Mouse (Mus musculus) thymus, adult 2 months (tissue): ENCODE data around the gene Defb18. TPM values are rescaled to one million over a fixed set of nuclear protein-coding genes. Genes with fewer than 3 reads are reported as not detected.
"Not testable (repeated sequence)": the region's sequence is repeated elsewhere in the genome, so short reads cannot be mapped to it uniquely, and the experiment has no call there.

ENCODE experiments used
- DNase-seq: peaks from one replicate; pipeline ENCODE4 v3.0.0; 2021
- H3K27ac ChIP-seq: fragments of 200-500 bp; 2 replicates; pipeline ENCODE4 v1.5.1; 2012; ENCODE audit warnings: low read length, control low read depth; ENCODE audit not compliant: control insufficient read depth, insufficient read depth
- H3K27me3 ChIP-seq: fragments of 200-500 bp; 2 replicates; pipeline ENCODE4 v1.6.1; 2012; ENCODE audit warnings: mild to moderate bottlenecking, low read length, moderate library complexity, mixed read lengths; ENCODE audit not compliant: control insufficient read depth, insufficient read depth
- H3K36me3 ChIP-seq: fragments of 200-500 bp; 2 replicates; pipeline ENCODE4 v1.6.1; 2012; ENCODE audit warnings: mild to moderate bottlenecking, low read length, moderate library complexity; ENCODE audit not compliant: control insufficient read depth, insufficient read depth
- H3K4me1 ChIP-seq: fragments of 200-500 bp; replicated peaks from 2 replicates; pipeline ENCODE4 v1.6.1; 2012; ENCODE audit warnings: low read length; ENCODE audit not compliant: control insufficient read depth, insufficient read depth
- H3K4me3 ChIP-seq: fragments of 200-500 bp; 2 replicates; pipeline ENCODE4 v1.5.1; 2012; ENCODE audit warnings: mild to moderate bottlenecking, low read length, control low read depth, moderate library complexity; ENCODE audit not compliant: control insufficient read depth, insufficient read depth
- CTCF ChIP-seq: fragments of 200-500 bp; IDR thresholded peaks from 2 replicates; pipeline ENCODE4 v1.5.1; 2012; ENCODE audit warnings: mild to moderate bottlenecking, control low read depth, low read length, moderate library complexity, borderline replicate concordance; ENCODE audit not compliant: control insufficient read depth, poor library complexity, insufficient read depth; ENCODE audit errors: extremely low read depth
- POLR2A ChIP-seq: fragments of 200-500 bp; IDR thresholded peaks from 2 replicates; pipeline ENCODE4 v1.6.1; 2012; ENCODE audit warnings: mild to moderate bottlenecking, low read length, control low read depth, moderate library complexity; ENCODE audit not compliant: control insufficient read depth, poor library complexity, insufficient read depth; ENCODE audit errors: extremely low read depth
- WGBS: fragments of 180-500 bp; shearing (Covaris S2); methylation state at CpG from one replicate; pipeline ENCODE4 v1.1.7; 2018; 5-methylcytosine and 5-hydroxymethylcytosine counted together
- polyA plus RNA-seq: library from polyadenylated mRNA; depleted of rRNA; stranded (reverse); fragments of >200 nt; gene quantifications from 2 replicates; pipeline ENCODE4 v1.2.3, GENCODE M21; 2012; rRNA removed

The Defb18 gene
- polyA plus RNA-seq, result not detected in 2 replicates

DNA sequence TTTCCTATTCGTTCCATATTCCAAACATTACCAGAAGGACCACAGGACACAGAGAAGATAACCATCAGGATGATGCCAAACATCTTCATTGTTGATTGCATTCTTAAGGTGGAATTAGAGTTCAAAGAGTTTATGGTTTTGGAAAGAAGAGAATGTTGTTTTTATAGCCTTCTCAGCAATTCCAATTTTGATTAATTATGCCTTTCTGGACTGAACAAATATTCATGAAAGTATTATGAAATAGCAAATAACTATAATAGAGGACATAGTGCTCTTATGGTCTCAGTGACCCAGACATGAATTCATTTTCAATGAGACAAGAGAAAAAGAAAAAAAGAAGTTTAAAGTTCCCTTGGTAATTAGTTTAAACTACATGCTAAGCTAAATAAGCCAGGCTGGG lies at the start of gene Defb18:
Defb18 (minus strand) TSS at position 101 of the 400 bp plus-strand sequence.
- Histone ChIP-seq H3K36me3 (no peaks in the 10 kb centered on the region), H3K27me3 (no peaks in the 10 kb centered on the region), H3K4me3 (no peak within 1 kb of the TSS), H3K4me1 (no peaks in the 10 kb centered on the region), H3K27ac (no peak within 1 kb of the TSS)
- WGBS, result 80% methylated on average over 1 of the region's 1 CpGs
- TF ChIP-seq CTCF, result no peak
- TF ChIP-seq POLR2A, result no peak
- no peak for DNase-seq

DNA sequence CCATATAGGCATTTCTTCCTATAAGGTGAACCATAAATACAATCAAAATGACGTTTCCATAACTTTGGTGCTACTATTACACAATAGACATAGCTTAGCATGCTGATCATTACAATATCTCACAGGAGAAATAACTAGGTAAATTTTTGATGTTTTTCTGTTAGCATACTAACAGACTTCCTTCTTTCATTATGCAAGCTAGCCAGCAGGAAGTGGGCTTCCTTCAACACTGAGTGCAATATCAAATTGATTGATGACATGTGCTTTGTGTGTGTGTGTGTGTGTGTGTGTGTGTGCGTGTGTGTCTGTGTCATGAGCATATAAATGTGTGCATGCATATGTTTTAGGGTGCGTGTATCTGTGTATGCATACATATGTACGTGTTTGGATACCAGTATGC lies 33.9 kb upstream of the Defb18 start:
- H3K4me3 ChIP-seq, result no peak overlapping the region
- H3K27ac ChIP-seq, result no peak overlapping the region
- DNase-seq, result no peak
- TF ChIP-seq POLR2A (no peak), CTCF (no peak)
- H3K27me3 ChIP-seq, result no peaks in the 10 kb centered on the region
- WGBS, result 56% methylated on average over 4 of the region's 4 CpGs
- H3K4me1 ChIP-seq, result no peaks in the 10 kb centered on the region
- no peaks in the 10 kb centered on the region for H3K36me3 ChIP-seq

DNA sequence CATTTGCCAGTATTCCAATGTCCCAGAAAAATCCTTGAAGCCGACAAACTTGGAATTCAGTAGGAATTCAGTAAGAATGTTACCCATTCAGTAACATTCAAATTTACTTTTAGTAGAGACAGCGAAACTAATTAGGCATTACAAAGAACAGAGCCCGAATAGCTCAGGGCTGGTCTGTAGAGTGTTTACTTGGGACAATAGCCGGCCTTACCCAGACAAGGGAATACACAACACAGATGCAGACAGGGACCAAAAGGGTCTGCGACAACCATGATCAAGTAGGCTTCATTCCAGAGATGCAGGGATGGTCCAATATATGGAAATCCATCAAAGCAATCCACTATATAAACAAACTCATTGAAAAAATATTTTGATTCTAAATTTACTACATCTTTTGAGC lies 31.6 kb upstream of the Defb18 start:
- Histone ChIP-seq H3K4me3 (no peak overlapping the region), H3K36me3 (no peaks in the 10 kb centered on the region), H3K27ac (no peak overlapping the region), H3K27me3 (no peaks in the 10 kb centered on the region), H3K4me1 (no peaks in the 10 kb centered on the region)
- TF ChIP-seq POLR2A, result no peak
- no peak for TF ChIP-seq CTCF
- WGBS, result 94% methylated on average over 5 of the region's 5 CpGs
- DNase-seq, result no peak

DNA sequence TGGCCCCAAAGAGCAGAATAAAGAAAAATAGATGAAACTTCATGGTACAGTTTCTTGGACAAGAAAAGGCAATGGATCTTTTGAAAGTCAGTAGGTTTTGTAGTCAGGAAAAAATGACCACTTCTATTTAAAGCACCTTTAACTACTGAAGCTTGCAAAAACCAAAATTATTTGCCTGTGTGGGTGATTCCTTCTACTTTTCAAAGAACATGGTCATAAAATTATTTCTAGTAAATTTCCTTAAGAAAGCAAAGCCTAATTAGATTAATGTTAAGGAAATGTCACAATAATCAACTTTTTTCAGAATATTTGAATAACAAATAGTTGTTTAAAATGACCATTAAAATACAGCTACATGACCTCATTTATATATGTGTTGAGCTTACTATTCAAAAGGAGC lies 27.8 kb upstream of the Defb18 start, which contains the start of gene Defb41:
Defb41 (minus strand) TSS at position 101 of the 400 bp plus-strand sequence.
- no peak for DNase-seq
- no peak within 1 kb of the TSS for H3K27ac ChIP-seq
- H3K36me3 ChIP-seq, result no peaks in the 10 kb centered on the region
- no peak within 1 kb of the TSS for H3K4me3 ChIP-seq
- no peaks in the 10 kb centered on the region for H3K4me1 ChIP-seq
- TF ChIP-seq POLR2A, result no peak
- TF ChIP-seq CTCF, result no peak
- H3K27me3 ChIP-seq, result no peaks in the 10 kb centered on the region

DNA sequence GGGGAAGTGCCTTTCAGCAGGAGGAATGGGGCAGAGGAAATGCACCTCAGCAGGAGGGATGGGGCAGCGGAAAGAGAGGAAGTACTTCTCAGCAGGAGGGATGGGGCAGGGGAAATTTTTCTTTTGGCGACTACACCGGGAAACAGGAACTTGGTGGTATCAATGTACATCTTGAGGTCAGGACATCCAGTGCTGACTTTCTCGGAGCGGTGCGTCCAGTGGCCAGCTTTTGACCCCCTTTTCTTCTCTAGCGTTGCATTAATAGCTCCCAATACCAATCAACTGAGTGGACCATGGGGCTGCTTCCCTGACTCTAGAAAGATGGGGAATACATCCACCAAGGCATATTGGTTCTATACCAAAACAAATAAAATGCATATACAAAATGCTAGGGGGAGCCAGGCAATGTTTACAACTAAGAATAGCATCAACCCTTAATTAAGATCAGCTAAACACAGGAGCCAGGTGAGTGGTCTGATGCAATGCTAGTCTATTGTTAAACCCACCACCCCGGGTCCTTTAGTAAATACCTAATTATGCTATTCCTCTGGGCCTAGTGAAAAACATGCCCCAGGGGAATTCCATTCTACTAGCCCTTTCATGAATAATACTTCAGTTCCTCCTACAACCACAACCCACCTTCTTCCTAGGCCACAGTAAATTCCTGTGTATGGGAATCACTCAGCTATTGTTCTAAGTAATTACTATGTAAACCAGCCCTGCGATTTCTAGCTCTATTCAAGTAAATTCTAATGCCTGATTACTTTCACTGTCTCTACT lies 8.7 kb upstream of the Defb18 start:
- 93% methylated on average over 9 of the region's 9 CpGs for WGBS
- not testable (repeated sequence) for H3K4me3 ChIP-seq, DNase-seq, H3K27me3 ChIP-seq, H3K4me1 ChIP-seq, H3K36me3 ChIP-seq, H3K27ac ChIP-seq

DNA sequence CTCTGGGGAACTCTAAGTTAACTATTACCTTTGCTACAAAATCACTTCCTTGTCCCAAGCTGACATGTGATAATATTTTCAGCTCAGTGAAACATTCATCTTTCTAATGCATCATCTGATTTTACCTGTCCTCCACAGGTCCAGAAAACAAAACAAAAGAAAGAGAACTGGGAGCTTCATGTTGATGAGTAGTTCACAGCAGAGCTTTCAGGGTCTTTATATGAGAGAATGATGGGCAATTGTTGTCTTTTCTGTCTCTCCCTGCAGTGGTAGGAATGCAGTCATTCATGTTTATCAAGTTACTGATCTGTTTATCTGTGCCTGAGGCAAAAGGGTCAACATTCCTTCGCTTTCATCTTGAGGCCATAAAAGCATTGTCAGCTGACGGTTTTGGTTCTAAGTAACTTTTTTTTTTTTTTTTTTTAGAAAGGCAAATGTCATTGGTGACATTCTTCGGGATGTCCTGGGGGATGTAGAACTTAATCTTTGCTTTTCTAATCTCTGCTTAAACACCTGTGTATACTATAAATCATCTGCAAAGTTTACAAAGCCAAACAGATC lies 13.8 kb downstream of the Defb18 start:
- 65% methylated on average over 3 of the region's 3 CpGs for WGBS
- TF ChIP-seq POLR2A (no peak), CTCF (no peak)

More for the DNA sequence above, 13.8 kb downstream of the Defb18 start:
- no peaks in the 10 kb centered on the region for H3K36me3 ChIP-seq
- DNase-seq, result no peak
- no peak overlapping the region for H3K27ac ChIP-seq
- no peak overlapping the region for H3K4me3 ChIP-seq
- H3K4me1 ChIP-seq, result no peaks in the 10 kb centered on the region
- no peaks in the 10 kb centered on the region for H3K27me3 ChIP-seq
